Mouse (Mus musculus): ENCODE results near the gene Lcmt1.

Lcmt1 gene

DNA sequence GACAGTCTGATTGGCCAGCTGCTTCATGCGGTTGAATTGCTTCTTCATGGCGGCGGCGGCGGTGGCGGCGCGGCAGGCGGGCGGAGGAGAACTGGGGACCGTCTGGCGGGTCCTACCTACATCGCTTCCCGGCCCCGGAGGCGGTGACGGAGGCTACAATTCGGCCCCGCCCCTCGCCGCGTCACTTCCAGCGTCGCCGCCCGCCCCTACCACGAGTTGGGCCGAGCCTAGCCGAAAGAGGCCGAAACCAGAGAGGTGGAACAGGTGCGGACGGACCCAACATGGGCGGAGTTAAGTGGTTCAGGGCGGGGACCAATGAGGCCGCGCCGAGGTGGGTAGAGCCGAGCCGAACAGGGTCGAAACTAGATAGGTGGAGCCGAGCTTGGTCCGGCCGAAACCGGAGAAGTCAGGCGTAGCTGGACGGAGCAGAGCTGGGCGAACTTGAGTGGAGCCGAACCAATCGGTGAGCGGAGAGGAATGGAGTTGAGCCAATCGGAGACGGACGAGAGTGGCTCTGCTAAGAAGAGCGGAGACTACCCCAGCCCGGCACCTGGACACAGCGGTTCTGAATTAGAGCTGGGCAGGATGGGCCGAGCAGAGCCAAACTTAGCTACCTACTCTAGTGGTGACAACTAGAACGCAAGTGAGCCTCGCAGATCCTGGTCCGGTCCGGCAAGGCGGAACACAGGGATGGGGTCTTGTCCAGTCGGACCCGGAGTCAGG, at the start of gene Lcmt1, which contains the start of gene Arhgap17:
TSS of gene Lcmt1 (plus strand) at position 26 of the 723 bp plus-strand sequence.
TSS of gene Arhgap17 (minus strand) at position 157 of the 723 bp plus-strand sequence.
- peak; percentile 96 for DNase-seq

DNA sequence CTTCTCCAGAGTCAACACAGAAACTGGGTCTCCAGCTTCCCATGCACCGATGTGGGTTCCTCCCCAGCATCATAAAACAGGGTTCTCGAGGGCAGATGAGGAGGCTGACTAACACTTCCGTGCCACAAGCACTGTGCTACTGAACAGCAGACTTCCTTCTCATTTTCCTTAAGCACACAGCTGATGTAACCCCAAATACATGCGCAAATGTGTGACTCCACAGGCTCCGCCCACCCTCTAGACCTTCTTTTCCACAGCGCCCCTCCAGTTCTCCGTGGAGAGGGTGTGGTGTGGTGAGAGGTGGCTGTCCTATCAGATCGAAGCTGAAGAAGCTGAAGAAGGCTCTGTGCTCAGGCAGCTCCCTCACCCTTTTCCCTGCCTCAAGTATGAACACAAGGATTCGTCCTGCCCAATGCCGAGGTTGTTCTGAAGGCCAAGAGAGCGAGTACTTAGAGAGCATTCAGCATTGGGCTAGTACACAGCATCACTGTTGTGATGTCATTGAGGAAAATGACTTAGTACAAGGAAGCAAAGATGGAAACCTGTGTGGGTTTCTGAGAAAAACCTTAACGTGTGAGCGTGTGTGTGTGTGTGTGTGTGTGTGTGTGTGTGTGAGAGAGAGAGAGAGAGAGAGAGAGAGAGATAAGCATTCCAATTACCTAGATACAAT, 47.0 kb upstream of the Lcmt1 start:
- DNase-seq = no peak

- DNase-seq = no peak
Observed at GRCm38 (mm10) chr7:123323388-123323787, 46.2 kb upstream of the Lcmt1 start.

DNA sequence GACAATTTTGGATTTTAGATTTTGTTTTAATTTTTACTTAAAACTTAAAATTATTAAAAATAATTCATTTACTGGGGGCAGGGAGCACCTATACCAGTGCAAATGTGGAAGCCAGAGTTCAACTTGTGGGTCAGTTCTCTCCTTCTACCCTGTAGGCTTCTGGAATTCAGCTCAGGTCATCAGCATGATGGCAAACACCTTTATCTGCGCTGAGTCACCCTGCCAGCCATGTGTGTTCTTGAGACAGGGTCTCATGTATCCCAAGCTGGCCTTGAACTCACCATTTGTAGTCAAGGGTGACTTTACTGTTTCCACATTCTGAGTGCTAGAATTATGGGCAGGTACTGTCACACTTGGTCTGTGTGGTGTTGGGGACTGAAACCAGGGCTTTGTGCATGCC, 45.5 kb upstream of the Lcmt1 start:
- no peak for DNase-seq

DNA sequence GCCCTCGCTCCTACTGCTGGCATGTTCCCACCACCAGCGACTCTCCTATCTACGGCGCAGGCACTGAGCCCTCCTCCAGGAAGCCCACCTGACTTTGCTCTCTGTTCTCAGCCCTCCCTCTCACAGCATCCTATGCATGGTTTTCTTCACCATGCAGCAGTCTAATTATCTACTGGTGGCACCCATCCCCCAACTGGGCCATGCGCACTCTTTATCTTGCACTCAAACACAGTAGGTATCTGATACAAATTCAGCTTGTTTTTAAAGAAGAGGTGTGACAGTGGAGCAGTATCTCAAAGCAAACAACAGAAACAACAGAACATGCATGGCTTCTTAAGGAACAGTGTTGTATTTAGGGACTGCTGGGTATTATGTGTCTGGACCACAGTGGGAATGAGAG, 43.5 kb upstream of the Lcmt1 start:
- DNase-seq = no peak

GRCm38 (mm10) chr7:123326901-123327300, 42.7 kb upstream of the Lcmt1 start:
- no peak for DNase-seq

- DNase-seq = no peak
Observed at GRCm38 (mm10) chr7:123327909-123328308, 41.7 kb upstream of the Lcmt1 start.

DNA sequence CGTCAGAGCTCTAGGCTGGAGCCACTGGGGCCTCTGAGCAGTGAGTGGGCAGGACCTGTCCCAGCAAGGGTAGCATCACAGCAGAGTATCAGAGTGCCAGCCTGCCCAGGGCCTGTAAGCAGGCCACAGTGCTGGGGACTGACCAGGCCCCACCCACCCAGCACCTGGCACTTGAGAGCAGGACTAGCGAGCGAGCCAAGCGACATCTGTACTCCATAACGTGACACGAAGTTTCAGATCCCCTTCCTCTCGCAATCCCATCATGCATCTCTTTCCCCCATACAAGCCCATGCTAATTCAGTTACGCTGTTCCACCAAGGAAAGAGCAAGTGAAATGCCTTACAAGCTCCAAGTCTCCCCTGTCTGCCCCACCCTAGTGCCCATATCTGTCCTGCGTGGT, 39.1 kb upstream of the Lcmt1 start:
- DNase-seq = no peak

- DNase-seq = no peak
Observed at GRCm38 (mm10) chr7:123336322-123336721, 33.3 kb upstream of the Lcmt1 start.

DNA sequence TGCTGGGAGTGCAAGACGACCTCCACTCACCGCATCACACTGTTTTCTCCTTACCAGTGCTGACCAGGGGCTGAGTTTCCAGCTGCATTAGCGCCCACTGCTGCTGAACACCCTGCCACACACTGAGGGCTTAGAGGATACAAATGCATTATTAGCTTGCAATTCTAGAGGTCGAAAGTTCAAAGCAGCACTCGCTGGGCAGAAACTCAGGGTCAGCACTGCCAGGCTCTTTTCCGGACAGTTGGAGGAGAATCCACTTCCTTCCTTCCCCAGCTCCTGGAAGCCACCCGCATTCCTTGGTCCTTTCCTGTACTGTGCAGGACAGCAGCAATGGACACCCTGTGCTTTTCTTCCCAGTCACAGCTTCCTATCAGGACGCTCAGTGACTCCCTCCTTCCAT, 31.2 kb upstream of the Lcmt1 start:
- DNase-seq = no peak

- no peak for DNase-seq
Observed at GRCm38 (mm10) chr7:123341896-123342295, 27.7 kb upstream of the Lcmt1 start.

- DNase-seq = no peak
Observed at GRCm38 (mm10) chr7:123344079-123344780, 25.4 kb upstream of the Lcmt1 start.

DNA sequence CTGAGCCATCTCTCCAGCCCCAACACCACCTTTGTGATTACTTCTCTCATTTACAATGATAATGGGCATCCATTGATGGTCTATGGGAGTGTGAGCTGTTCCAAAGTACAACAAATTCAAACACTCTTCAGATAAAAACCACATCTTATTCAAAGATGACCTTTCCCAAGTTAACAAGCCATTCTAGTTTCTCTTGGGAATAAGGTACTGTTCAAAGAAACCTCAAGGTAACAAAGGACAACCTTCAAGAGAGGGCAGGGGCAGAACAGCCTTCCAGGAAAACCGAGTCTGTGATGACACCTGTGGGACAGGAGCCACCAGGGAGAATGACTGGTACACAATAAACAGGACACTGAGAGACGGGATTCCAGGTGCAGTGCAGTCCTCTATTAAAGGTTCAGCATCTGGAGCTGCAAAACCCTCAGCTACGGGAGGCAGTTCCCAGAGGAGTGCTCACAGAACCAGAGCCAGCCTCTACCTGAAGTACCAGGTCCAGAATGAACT, 24.5 kb upstream of the Lcmt1 start:
- DNase-seq = no peak

- DNase-seq = no peak
Observed at GRCm38 (mm10) chr7:123346631-123347290, 22.8 kb upstream of the Lcmt1 start.

- DNase-seq = no peak
Observed at GRCm38 (mm10) chr7:123349813-123350212, 19.8 kb upstream of the Lcmt1 start.

- DNase-seq = no peak
Observed at GRCm38 (mm10) chr7:123350243-123350642, 19.3 kb upstream of the Lcmt1 start.

GRCm38 (mm10) chr7:123353081-123353480, 16.5 kb upstream of the Lcmt1 start:
- DNase-seq = no peak

DNA sequence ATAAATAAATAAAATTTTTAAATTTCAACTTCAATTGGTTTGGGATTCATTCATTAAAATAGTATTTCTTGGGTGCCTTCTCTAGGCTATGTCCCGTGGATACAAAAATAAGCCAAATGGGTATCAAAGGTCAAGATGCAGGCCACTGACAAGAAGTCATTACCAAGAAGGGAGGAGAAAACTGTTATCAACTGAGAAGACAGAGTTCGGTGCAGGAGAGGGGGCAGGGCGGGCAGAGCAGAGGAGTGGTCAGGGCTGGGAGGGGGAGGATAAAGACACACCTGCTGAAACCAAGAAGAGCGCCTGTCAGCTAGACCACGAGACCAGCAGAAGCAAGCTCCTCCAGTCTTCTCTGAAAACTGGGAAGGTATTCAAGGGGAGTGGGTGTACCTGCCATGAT, 15.7 kb upstream of the Lcmt1 start:
- no peak for DNase-seq

- no peak for DNase-seq
Observed at GRCm38 (mm10) chr7:123354392-123354791, 15.2 kb upstream of the Lcmt1 start.

GRCm38 (mm10) chr7:123354851-123355250, 14.7 kb upstream of the Lcmt1 start:
- no peak for DNase-seq

DNA sequence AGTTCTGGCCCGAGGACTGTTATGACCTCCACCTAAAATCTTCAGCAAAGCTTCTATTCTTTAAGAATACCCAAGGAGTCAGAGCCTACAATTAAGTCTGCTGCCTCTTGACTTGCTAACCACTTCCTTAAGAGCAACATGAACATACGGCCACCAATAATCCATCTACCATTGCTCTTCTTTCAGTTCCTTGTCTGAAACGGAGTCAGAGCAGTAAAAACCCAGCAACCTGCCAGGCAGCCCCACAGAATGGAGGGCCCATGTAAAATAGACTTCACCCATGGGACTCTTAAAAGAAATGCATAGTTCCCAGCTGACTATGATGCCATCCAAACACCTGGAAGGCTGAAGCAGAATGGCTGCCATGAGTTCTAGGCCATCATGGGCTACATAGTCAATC, 13.4 kb upstream of the Lcmt1 start:
- DNase-seq = no peak

DNA sequence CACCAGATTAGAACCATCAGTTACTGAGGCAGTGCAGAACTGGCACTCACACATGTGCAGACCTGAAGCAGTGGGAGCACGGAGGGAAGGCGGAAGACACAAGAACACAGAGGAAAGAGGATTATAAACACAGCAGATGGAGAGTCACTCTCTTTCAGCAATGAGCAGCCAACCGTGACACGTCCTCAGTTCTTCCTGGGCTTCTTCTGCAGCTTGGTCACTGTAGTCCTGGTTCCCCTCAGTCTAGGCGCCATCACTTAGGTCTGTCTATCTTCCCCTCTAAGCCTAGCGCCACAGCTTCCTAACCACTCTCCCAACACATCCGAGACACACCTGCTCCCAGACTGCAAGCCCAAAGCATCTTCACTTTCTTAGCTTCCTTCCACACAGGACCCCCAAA, 10.5 kb upstream of the Lcmt1 start:
- no peak for DNase-seq

GRCm38 (mm10) chr7:123360185-123360584, 9.4 kb upstream of the Lcmt1 start:
- no peak for DNase-seq

Measured in right cerebral cortex, postnatal 14 days (tissue).